Mouse (Mus musculus) retina, embryonic 14.5 days (tissue): ENCODE measurements around the gene Kcnma1.
A peak's percentile ranks its signal among the peaks of the same experiment; 100 is the strongest.

Experiments used
- DNase-seq: peaks from one replicate; pipeline ENCODE4 v3.0.0-alpha.2; 2015; ENCODE audit warnings: low spot score

The Kcnma1 gene

GRCm38 (mm10) chr14:23774542-23774941 lies 239.7 kb downstream of the Kcnma1 start:
- DNase-seq: no peak

GRCm38 (mm10) chr14:23772685-23773084 lies 241.6 kb downstream of the Kcnma1 start:
- DNase-seq: no peak

- no peak for DNase-seq
Measured at GRCm38 (mm10) chr14:23771794-23772193, 242.5 kb downstream of the Kcnma1 start.

- no peak for DNase-seq
Measured at GRCm38 (mm10) chr14:23762471-23762870, 251.8 kb downstream of the Kcnma1 start.

- no peak for DNase-seq
Measured at GRCm38 (mm10) chr14:23759626-23760025, 254.7 kb downstream of the Kcnma1 start.

- no peak for DNase-seq
Measured at GRCm38 (mm10) chr14:23758421-23758820, 255.9 kb downstream of the Kcnma1 start.

- DNase-seq: no peak
Measured at GRCm38 (mm10) chr14:23748011-23748410, 266.3 kb downstream of the Kcnma1 start.

GRCm38 (mm10) chr14:23746976-23747375 lies 267.3 kb downstream of the Kcnma1 start:
- no peak for DNase-seq

GRCm38 (mm10) chr14:23741531-23741930 lies 272.8 kb downstream of the Kcnma1 start:
- DNase-seq: no peak

GRCm38 (mm10) chr14:23734200-23734599 lies 280.1 kb downstream of the Kcnma1 start:
- DNase-seq: no peak

GRCm38 (mm10) chr14:23729377-23729776 lies 284.9 kb downstream of the Kcnma1 start:
- DNase-seq: peak; percentile 44

- no peak for DNase-seq
Measured at GRCm38 (mm10) chr14:23723701-23724430, 290.4 kb downstream of the Kcnma1 start.

- DNase-seq: no peak
Measured at GRCm38 (mm10) chr14:23719246-23719645, 295.0 kb downstream of the Kcnma1 start.

- no peak for DNase-seq
Measured at GRCm38 (mm10) chr14:23718667-23719066, 295.6 kb downstream of the Kcnma1 start.

GRCm38 (mm10) chr14:23714396-23715131 lies 299.7 kb downstream of the Kcnma1 start:
- DNase-seq: peak; percentile 55

GRCm38 (mm10) chr14:23712891-23713290 lies 301.4 kb downstream of the Kcnma1 start:
- DNase-seq: no peak

GRCm38 (mm10) chr14:23710954-23711353 lies 303.3 kb downstream of the Kcnma1 start:
- no peak for DNase-seq

- no peak for DNase-seq
Measured at GRCm38 (mm10) chr14:23706837-23707236, 307.5 kb downstream of the Kcnma1 start.

- DNase-seq: no peak
Measured at GRCm38 (mm10) chr14:23705647-23706046, 308.6 kb downstream of the Kcnma1 start.

- DNase-seq: no peak
Measured at GRCm38 (mm10) chr14:23704303-23704702, 310.0 kb downstream of the Kcnma1 start.

- DNase-seq: no peak
Measured at GRCm38 (mm10) chr14:23696341-23696740, 317.9 kb downstream of the Kcnma1 start.

- no peak for DNase-seq
Measured at GRCm38 (mm10) chr14:23689681-23690080, 324.6 kb downstream of the Kcnma1 start.

GRCm38 (mm10) chr14:23688513-23688912 lies 325.8 kb downstream of the Kcnma1 start:
- no peak for DNase-seq
